Mouse (Mus musculus) lung, embryonic 14.5 days (tissue): Measurements from ENCODE around the gene 1700020N01Rik. TPM values are rescaled to one million over a fixed set of nuclear protein-coding genes. Genes with fewer than 3 reads are reported as not detected.

Experiments
- ATAC-seq: fragments of 200-750 bp; cut with Nextera tagmentation; 2 replicates; pipeline ENCODE4 v1.8.0; 2017; ENCODE audit warnings: mild to moderate bottlenecking, moderate TSS enrichment, moderate library complexity; ENCODE audit not compliant: insufficient read depth
- DNase-seq: peaks from one replicate; pipeline ENCODE4 v3.0.0-alpha.2; 2015
- H3K27ac ChIP-seq: fragments of 300-500 bp; sonication (generic); 2 replicates; pipeline ENCODE4 v1.5.1; 2014; ENCODE audit warnings: low read depth, mild to moderate bottlenecking, moderate library complexity
- H3K27me3 ChIP-seq: fragments of 300-500 bp; sonication (generic); 2 replicates; pipeline ENCODE4 v1.6.1; 2014; ENCODE audit warnings: low read length, control low read depth; ENCODE audit not compliant: insufficient read depth
- H3K36me3 ChIP-seq: fragments of 300-500 bp; sonication (generic); 2 replicates; pipeline ENCODE4 v1.6.1; 2014; ENCODE audit warnings: control low read depth; ENCODE audit not compliant: insufficient read depth
- H3K4me1 ChIP-seq: fragments of 300-500 bp; sonication (generic); 2 replicates; pipeline ENCODE4 v1.6.1; 2014; ENCODE audit warnings: antibody characterized with exemption, control low read depth; ENCODE audit not compliant: insufficient read depth
- H3K4me2 ChIP-seq: fragments of 300-500 bp; sonication (generic); 2 replicates; pipeline ENCODE4 v1.6.1; 2014; ENCODE audit warnings: mild to moderate bottlenecking
- H3K4me3 ChIP-seq: fragments of 300-500 bp; sonication (generic); 2 replicates; pipeline ENCODE4 v1.5.1; 2014; ENCODE audit warnings: low read depth, low read length
- H3K9ac ChIP-seq: fragments of 300-500 bp; sonication (generic); 2 replicates; pipeline ENCODE4 v1.6.1; 2014
- H3K9me3 ChIP-seq: fragments of 300-500 bp; sonication (generic); 2 replicates; pipeline ENCODE4 v1.6.1; 2016; ENCODE audit warnings: low read depth, low read length, control low read depth
- CTCF ChIP-seq: IDR thresholded peaks from 2 replicates; pipeline ENCODE4 v1.5.1; 2016; ENCODE audit warnings: antibody characterized with exemption, low read depth
- WGBS: fragments of 180-500 bp; shearing (Covaris S2); extraction: QIAGEN DNeasy Blood & Tissue Kit; methylation state at CpG from one replicate; pipeline ENCODE4 v1.1.7; 2014; 5-methylcytosine and 5-hydroxymethylcytosine counted together
- polyA plus RNA-seq: library from polyadenylated mRNA; unstranded; fragments of >200 nt; fragmentation: Nextera tagmentation; extraction: Ambion mirVana; gene quantifications from 2 replicates; pipeline ENCODE4 v1.2.1, GENCODE M21; 2014

Gene 1700020N01Rik
- polyA plus RNA-seq, 1 experiment from 2014 or later, result not detected

GRCm38 (mm10) chr10:21604476-21604875 is 11.5 kb downstream of the 1700020N01Rik start:
- ATAC-seq (peak; percentile 6; the same call in 1 of the 2 replicates), DNase-seq (peak; percentile 7)
- no peak overlapping the region for H3K9ac ChIP-seq
- no peak overlapping the region for H3K4me3 ChIP-seq
- no peaks in the 10 kb centered on the region for H3K9me3 ChIP-seq
- WGBS, result 54% methylated on average over 8 of the region's 8 CpGs
- no peak overlapping the region for H3K4me2 ChIP-seq
- H3K36me3 ChIP-seq, result no peaks in the 10 kb centered on the region
- H3K27me3 ChIP-seq, result no peaks in the 10 kb centered on the region
- TF ChIP-seq CTCF, result no peak
- peak overlapping the region; percentile 32; the same call in 1 of the 2 replicates for H3K27ac ChIP-seq
- H3K4me1 ChIP-seq, result peaks cover 6% of the 10 kb centered on the region; the same call in 1 of the 2 replicates

- WGBS, result 27% methylated on average over 4 of the region's 4 CpGs
- H3K27ac ChIP-seq, result peak overlapping the region; percentile 67
Observed at GRCm38 (mm10) chr10:21605011-21605571, 12.1 kb downstream of the 1700020N01Rik start.

GRCm38 (mm10) chr10:21605601-21606000 is 12.7 kb downstream of the 1700020N01Rik start:
- Histone ChIP-seq H3K4me1 (peaks cover 6% of the 10 kb centered on the region; the same call in 1 of the 2 replicates), H3K27me3 (no peaks in the 10 kb centered on the region), H3K9ac (no peak overlapping the region), H3K4me2 (no peak overlapping the region), H3K36me3 (no peaks in the 10 kb centered on the region), H3K4me3 (no peak overlapping the region), H3K27ac (peak overlapping the region; percentile 67), H3K9me3 (no peaks in the 10 kb centered on the region)
- ATAC-seq (peak; percentile 41; the same call in 1 of the 2 replicates), DNase-seq (no peak)
- 72% methylated on average over 5 of the region's 5 CpGs for WGBS
- no peak for TF ChIP-seq CTCF

More at GRCm38 (mm10) chr10:21605011-21605571, 12.1 kb downstream of the 1700020N01Rik start:
- TF ChIP-seq CTCF, result no peak
- DNase-seq, result peak; percentile 88
- Histone ChIP-seq H3K36me3 (no peaks in the 10 kb centered on the region), H3K9me3 (no peaks in the 10 kb centered on the region), H3K4me1 (peaks cover 6% of the 10 kb centered on the region; the same call in 1 of the 2 replicates), H3K27me3 (no peaks in the 10 kb centered on the region), H3K4me3 (no peak overlapping the region), H3K4me2 (no peak overlapping the region), H3K9ac (no peak overlapping the region)
- peak; percentile 90 for ATAC-seq

- ATAC-seq, result no peak
- DNase-seq, result peak; percentile 69
- Histone ChIP-seq H3K27ac (no peak overlapping the region), H3K36me3 (no peaks in the 10 kb centered on the region), H3K4me3 (no peak overlapping the region), H3K9me3 (no peaks in the 10 kb centered on the region), H3K4me2 (no peak overlapping the region), H3K4me1 (peaks cover 6% of the 10 kb centered on the region; the same call in 1 of the 2 replicates), H3K9ac (no peak overlapping the region), H3K27me3 (no peaks in the 10 kb centered on the region)
- no peak for TF ChIP-seq CTCF
- 39% methylated on average over 5 of the region's 5 CpGs for WGBS
Observed at GRCm38 (mm10) chr10:21606931-21607330, 14.0 kb downstream of the 1700020N01Rik start.

GRCm38 (mm10) chr10:21609583-21609982 is 16.6 kb downstream of the 1700020N01Rik start:
- H3K27me3 ChIP-seq, result no peaks in the 10 kb centered on the region
- no peak overlapping the region for H3K27ac ChIP-seq
- H3K9me3 ChIP-seq, result no peaks in the 10 kb centered on the region
- 77% methylated on average over 2 of the region's 2 CpGs for WGBS
- H3K4me2 ChIP-seq, result no peak overlapping the region
- no peaks in the 10 kb centered on the region for H3K36me3 ChIP-seq
- no peak for TF ChIP-seq CTCF
- DNase-seq, result no peak
- H3K9ac ChIP-seq, result no peak overlapping the region
- H3K4me1 ChIP-seq, result peaks cover 6% of the 10 kb centered on the region; the same call in 1 of the 2 replicates
- no peak overlapping the region for H3K4me3 ChIP-seq
- no peak for ATAC-seq

GRCm38 (mm10) chr10:21613021-21613860 is 20.3 kb downstream of the 1700020N01Rik start:
- Histone ChIP-seq H3K4me1 (no peaks in the 10 kb centered on the region), H3K9me3 (no peaks in the 10 kb centered on the region), H3K36me3 (no peaks in the 10 kb centered on the region), H3K9ac (no peak overlapping the region), H3K4me3 (no peak overlapping the region), H3K4me2 (no peak overlapping the region), H3K27ac (no peak overlapping the region), H3K27me3 (no peaks in the 10 kb centered on the region)
- DNase-seq (no peak), ATAC-seq (no peak)
- 76% methylated on average over 4 of the region's 4 CpGs for WGBS
- TF ChIP-seq CTCF, result no peak

- no peaks in the 10 kb centered on the region for H3K27me3 ChIP-seq
- H3K27ac ChIP-seq, result no peak overlapping the region
- no peaks in the 10 kb centered on the region for H3K4me1 ChIP-seq
- no peaks in the 10 kb centered on the region for H3K9me3 ChIP-seq
- H3K9ac ChIP-seq, result no peak overlapping the region
- no peak overlapping the region for H3K4me3 ChIP-seq
- H3K4me2 ChIP-seq, result no peak overlapping the region
- WGBS, result 84% methylated on average over 1 of the region's 1 CpGs
- ATAC-seq (no peak), DNase-seq (no peak)
- H3K36me3 ChIP-seq, result no peaks in the 10 kb centered on the region
- no peak for TF ChIP-seq CTCF
Observed at GRCm38 (mm10) chr10:21614520-21614919, 21.6 kb downstream of the 1700020N01Rik start.
